9 mouse cellular contexts compared by ENCODE assay signal in genomic region chr14:56512084-56512483, GRCm38 (mm10).
DNase-seq lines count a peak whose midpoint lies in the region; ATAC-seq and TF ChIP-seq lines count a peak whose summit lies in the region.
"Had no signal": no experiment of that assay in that cellular context is flagged by ENCODE, and none has a peak within 500 bp of the region (broad histone marks: within the 10 kb centered on the region; RNA-seq: fewer than 3 reads in every experiment).

No protein-coding gene starts in this region.

- H3K4me2 ChIP-seq in embryonic facial prominence, embryonic 14.5 days (ENCODE audit: low read depth, low read length): no peak overlapping the region
- H3K4me2 ChIP-seq in neural tube, embryonic 11.5 days (ENCODE audit: low read depth): no peak overlapping the region
- H3K4me2 ChIP-seq: limb, embryonic 12.5 days had no signal

- DNase-seq in left cerebral cortex, adult 2 months (ENCODE audit: extremely low spot score in 1 of 2, low spot score in 2 of 2): no peak
- no peak for DNase-seq in left cerebral cortex, adult 8-10 months (ENCODE audit: low spot score in 2 of 2)
- peak; percentile 71 for DNase-seq in ZHBTc4 (ENCODE audit: low read depth, low spot score)
- DNase-seq in embryonic facial prominence, embryonic 14.5 days (ENCODE audit: low spot score): peak; percentile 26
- peak; percentile 49 for DNase-seq in neural tube, embryonic 11.5 days (ENCODE audit: low spot score)
- no peak for DNase-seq in left cerebral cortex, adult 9 months (ENCODE audit: low spot score in 2 of 2)
- DNase-seq in yolk sac, embryonic 10.5 days (ENCODE audit: low spot score): no peak

- H3K9ac ChIP-seq in embryonic facial prominence, embryonic 14.5 days (ENCODE audit: low read depth, low read length): no peak overlapping the region
- no peak overlapping the region for H3K9ac ChIP-seq in neural tube, embryonic 11.5 days (ENCODE audit: low read length)
- H3K9ac ChIP-seq: limb, embryonic 12.5 days had no signal

- no peak overlapping the region for H3K4me3 ChIP-seq in left cerebral cortex, adult 2 months
- no peak overlapping the region for H3K4me3 ChIP-seq in embryonic facial prominence, embryonic 14.5 days (ENCODE audit: low read depth, low read length)
- H3K4me3 ChIP-seq in neural tube, embryonic 11.5 days (ENCODE audit: low read depth, low read length): no peak overlapping the region
- H3K4me3 ChIP-seq: erythroblast, embryonic 14.5 days; limb, embryonic 12.5 days had no signal

- H3K9me3 ChIP-seq in embryonic facial prominence, embryonic 14.5 days (ENCODE audit: control insufficient read depth, low read length): no peaks in the 10 kb centered on the region
- H3K9me3 ChIP-seq in neural tube, embryonic 11.5 days (ENCODE audit: control insufficient read depth, low read length): no peaks in the 10 kb centered on the region
- H3K9me3 ChIP-seq: limb, embryonic 12.5 days had no signal

- peak; percentile 30 for TF ChIP-seq CTCF in left cerebral cortex, adult 2 months (IDR thresholded peaks at IDR 0.05)

- H3K27ac ChIP-seq in left cerebral cortex, adult 2 months: no peak overlapping the region
- H3K27ac ChIP-seq in embryonic facial prominence, embryonic 14.5 days (replicated peaks; ENCODE audit: low read depth, low read length): no peak overlapping the region
- no peak overlapping the region for H3K27ac ChIP-seq in neural tube, embryonic 11.5 days (ENCODE audit: low read depth, low read length)
- H3K27ac ChIP-seq: limb, embryonic 12.5 days had no signal

- H3K4me1 ChIP-seq in embryonic facial prominence, embryonic 14.5 days (ENCODE audit: control insufficient read depth, insufficient read depth, low read length): no peaks in the 10 kb centered on the region
- H3K4me1 ChIP-seq in neural tube, embryonic 11.5 days (ENCODE audit: control insufficient read depth, insufficient read depth, low read length): no peaks in the 10 kb centered on the region
- H3K4me1 ChIP-seq: limb, embryonic 12.5 days had no signal

- 0 out of 2 replicates have a peak, but pooled peaks have one; percentile 44 for ATAC-seq in embryonic facial prominence, embryonic 14.5 days (ENCODE audit: low read depth)
- ATAC-seq in neural tube, embryonic 11.5 days (ENCODE audit: insufficient read depth, low FRiP score, low TSS enrichment): no peak

- intact Hi-C loops in left cerebral cortex, adult 2 months (cut with DNase I): no loop called here

- no peaks in the 10 kb centered on the region for H3K27me3 ChIP-seq in embryonic facial prominence, embryonic 14.5 days (replicated peaks; ENCODE audit: control insufficient read depth, insufficient read depth, low read length)
- no peaks in the 10 kb centered on the region for H3K27me3 ChIP-seq in neural tube, embryonic 11.5 days (ENCODE audit: control insufficient read depth, insufficient read depth, low read length)
- H3K27me3 ChIP-seq: limb, embryonic 12.5 days had no signal

- H3K36me3 ChIP-seq in embryonic facial prominence, embryonic 14.5 days (ENCODE audit: control insufficient read depth, insufficient read depth, low read length): no peaks in the 10 kb centered on the region
- no peaks in the 10 kb centered on the region for H3K36me3 ChIP-seq in neural tube, embryonic 11.5 days (ENCODE audit: control insufficient read depth, insufficient read depth, low read length)
- H3K36me3 ChIP-seq: limb, embryonic 12.5 days had no signal

- 25% methylated on average over 6 of the region's 6 CpGs for WGBS in embryonic facial prominence, embryonic 14.5 days
- WGBS in neural tube, embryonic 11.5 days: 28% methylated on average over 6 of the region's 6 CpGs

Comparison
In these comparisons a context has a peak if more than half of its experiments do, and no peak if none do; other contexts are left out.
1. DNase-seq: peak in ZHBTc4 (single experiment), embryonic facial prominence, embryonic 14.5 days (single experiment) and neural tube, embryonic 11.5 days (single experiment); none in left cerebral cortex, adult 2 months (0 of 2), left cerebral cortex, adult 8-10 months (0 of 2), left cerebral cortex, adult 9 months (0 of 2) and yolk sac, embryonic 10.5 days (single experiment).